Mouse (Mus musculus): ENCODE results near the gene N6amt1.

N6amt1 gene

DNA sequence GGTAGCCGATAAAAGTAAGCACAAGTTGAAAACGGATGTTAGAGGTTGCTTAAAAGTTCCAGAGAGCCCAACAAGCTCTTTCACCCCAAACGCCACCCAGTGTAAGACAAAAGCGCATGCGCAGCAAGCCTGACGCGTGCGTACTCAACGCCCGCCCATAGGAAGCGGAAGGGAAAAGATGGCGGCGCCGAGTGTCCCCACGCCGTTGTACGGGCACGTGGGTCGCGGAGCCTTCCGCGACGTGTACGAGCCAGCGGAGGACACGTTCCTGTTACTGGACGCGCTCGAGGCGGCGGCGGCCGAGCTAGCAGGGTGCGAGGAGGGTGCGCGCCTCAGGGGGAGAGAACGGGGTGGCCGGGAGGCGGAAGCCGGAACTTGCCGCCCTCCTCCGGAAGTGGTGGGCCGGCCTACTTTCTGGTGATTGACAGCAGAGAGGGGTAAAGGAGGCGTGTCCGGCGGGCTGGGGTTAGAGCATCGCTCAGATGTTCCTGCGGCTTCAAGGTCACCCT lies at the start of gene N6amt1:
Gene N6amt1, plus strand, starts transcription at position 111 of the 509 bp plus-strand sequence.
- in situ Hi-C loops (cut with MboI, MseI) = no loop called here

DNA sequence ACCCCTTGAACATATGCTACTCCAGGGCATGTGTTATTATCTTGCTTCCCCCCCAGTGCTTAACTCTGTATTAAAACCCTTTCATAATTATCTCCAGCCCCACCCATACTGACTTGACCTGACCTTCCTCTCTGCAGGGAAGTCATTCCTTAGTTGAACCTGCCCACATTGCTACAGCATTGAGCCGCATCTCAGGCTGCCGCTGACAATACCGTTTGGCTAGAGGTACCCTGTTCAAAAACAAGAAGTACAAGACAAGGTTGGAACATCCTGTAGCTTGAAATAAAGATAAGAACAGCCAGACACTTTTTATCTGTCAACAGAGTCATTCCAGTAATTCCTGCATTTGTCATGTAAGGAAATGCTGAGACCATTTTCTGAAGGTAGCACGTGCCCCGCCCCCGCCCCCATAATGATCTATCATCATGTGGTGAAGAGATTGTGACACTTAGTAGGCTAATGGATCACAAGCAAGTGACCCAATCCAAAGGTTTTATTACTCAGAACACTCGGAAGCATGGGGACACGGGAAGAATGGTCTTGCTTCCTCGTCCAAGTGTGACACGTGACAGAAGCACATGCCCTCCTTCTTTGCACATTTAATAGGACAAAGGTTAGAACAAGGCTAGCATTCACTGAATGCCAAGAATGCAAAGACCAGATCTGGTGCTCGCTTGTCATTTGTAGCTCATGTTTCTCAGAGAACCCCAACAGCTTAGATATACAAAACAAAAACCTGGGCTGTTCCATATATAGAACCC lies 48.6 kb upstream of the N6amt1 start:
- in situ Hi-C loops (cut with MboI, MseI) = no loop called here

DNA sequence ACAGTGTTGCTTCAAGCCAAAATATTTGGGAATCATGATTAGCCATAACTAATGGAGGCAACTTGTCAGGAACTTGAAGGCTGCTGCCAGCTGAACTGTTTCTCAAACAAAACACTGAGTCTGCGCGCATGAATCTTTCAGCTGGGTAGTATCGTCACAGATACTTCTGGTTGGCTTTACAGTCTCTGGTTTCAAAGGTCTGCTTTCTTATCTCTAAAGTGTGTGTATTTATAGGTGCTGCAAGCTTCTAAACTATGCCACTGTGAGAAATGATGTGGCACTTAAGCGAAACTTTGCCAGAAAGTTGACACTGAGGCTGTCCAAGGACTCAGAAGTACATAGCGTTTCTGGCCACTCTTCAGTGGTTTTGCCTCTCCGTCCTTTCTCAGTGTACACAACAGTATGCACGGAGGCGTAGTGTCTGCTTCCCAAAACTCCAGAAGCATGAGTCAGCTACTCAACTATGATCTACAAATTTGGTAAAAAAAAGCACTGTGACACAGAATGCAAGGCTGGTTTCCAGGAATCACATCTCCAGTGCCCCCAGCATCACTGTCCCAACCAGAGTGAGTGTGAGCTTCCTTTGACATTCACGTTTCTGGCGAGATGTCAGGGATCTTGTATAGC lies 46.8 kb upstream of the N6amt1 start:
- in situ Hi-C loops (cut with MboI, MseI) = no loop called here

GRCm38 (mm10) chr16:87310659-87311058 lies 43.3 kb upstream of the N6amt1 start:
- in situ Hi-C loops (cut with MboI, MseI) = no loop called here

GRCm38 (mm10) chr16:87318200-87318811 lies 35.7 kb upstream of the N6amt1 start:
- in situ Hi-C loops (cut with MboI, MseI) = no loop called here

- in situ Hi-C loops (cut with MboI, MseI) = no loop called here
Observed at GRCm38 (mm10) chr16:87318998-87319397, 35.0 kb upstream of the N6amt1 start.

- in situ Hi-C loops (cut with MboI, MseI) = no loop called here
Observed at GRCm38 (mm10) chr16:87319541-87320251, 34.3 kb upstream of the N6amt1 start.

- in situ Hi-C loops (cut with MboI, MseI) = no loop called here
Observed at GRCm38 (mm10) chr16:87320252-87320555, 33.8 kb upstream of the N6amt1 start.

DNA sequence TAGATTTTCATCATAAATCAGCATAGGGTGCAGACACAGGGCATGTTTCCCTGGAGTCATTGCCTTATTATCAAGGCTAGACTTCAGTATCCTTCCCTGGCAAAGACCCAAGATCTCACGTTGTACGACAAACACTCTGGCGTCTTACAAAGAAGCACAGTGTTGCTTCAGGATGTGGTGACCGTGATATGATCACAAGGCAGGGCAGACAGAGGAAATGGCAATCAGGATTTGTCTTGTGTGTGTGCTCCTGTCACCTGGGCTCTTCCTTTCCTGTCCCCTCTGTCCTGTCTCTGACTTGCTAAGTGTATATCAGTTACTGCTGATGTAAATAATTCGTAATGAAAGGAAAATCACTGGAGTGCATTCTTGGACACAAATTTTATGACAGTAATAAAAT lies 29.4 kb upstream of the N6amt1 start:
- in situ Hi-C loops (cut with MboI, MseI) = no loop called here

- in situ Hi-C loops (cut with MboI, MseI) = no loop called here
Observed at GRCm38 (mm10) chr16:87329986-87330385, 24.0 kb upstream of the N6amt1 start.

DNA sequence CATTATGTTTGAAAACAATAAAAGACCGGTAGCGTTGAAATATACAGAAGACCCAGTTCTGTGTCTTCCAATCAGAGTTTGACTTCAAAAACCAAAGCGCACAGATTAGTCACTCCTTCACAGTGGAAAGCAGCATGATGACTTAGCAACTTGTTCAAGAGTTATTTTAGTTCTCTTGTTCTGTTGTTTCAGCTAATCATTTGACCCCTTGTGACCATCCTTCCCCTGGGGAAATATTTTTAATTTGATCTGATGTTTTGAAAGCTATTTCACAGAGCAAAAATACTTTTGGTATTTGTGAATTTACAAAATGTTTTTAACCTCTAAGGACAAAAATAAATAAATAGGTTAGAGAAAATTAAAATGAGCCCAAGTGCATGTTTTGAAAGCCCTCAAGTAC lies 19.2 kb upstream of the N6amt1 start:
- in situ Hi-C loops (cut with MboI, MseI) = no loop called here

DNA sequence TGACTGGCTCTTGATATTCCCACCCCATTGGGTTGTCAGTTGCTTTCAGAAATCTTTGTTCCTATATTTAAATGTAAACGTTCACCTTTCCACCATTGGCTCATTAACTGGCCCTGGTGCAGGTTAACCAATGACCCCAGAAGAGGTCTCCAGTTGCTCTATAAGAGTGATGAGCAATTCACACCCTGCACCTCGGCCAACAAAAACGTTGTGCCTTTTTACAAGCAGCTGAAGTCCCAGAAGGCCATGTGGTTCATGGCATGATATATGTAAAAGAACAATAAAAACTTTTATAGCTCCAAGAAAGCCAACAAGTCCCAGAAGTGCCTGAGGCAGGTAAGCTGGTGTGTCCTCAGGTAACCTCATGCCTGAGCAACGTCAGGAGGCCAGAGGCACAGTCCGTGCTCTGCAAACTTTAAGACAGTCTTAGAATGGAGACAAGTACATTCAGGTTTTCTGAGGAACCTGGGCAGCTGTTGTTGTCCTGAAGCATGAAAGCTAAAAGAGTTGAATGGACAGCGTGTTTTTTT lies 12.9 kb upstream of the N6amt1 start:
- in situ Hi-C loops (cut with MboI, MseI) = no loop called here

DNA sequence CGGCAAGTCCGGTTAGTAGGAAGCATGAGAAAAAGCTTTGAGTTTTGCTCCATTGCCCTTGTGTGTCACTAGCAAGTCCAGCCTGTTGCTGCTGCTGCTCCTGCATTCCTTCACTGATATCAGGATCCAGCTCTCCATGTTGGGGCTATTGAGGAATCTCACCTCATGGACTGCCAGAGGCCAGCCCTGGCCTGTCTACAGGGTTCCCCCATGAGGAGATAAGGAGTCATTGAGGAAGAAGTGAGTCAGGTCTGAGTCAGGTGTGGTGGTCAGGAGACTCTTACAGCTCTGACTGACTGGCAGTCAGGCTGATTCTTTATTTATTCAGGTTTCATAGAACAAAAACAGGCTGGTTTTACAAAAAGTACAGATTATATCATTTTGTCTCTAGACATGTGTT lies 5.9 kb upstream of the N6amt1 start:
- in situ Hi-C loops (cut with MboI, MseI) = no loop called here

DNA sequence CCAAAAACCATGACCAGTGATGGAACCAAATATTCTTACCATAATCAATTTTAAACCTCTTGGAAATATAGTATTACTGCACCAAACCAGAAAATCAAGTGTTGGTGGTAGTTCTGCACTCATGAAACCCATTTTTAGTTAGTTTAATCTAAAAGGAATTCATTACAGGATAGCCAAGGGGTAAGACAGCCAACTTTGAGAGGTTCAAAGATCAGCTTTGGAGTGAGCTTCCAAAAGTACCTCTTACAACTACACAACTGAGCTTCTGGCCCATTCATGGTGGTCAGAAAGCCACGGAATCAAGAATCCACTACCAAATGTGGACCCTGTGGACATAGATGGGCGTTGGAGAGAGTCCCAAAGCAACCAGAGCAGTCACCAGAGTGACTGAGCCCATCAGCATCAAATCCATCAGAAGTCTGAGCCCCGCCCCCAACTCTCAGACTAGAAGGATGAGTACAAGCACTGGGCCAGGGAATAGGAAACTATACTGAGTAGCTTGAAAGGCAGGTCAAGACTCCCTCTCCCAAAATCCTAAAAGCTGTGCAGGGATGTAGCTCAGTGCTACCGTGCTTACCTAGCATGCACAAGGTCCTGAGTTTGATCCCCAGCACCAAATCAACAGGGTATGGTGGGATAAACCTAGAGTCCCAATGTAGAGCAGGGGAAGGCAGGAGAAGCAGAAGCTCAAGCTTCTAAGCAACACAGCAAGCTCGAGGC lies 2.4 kb upstream of the N6amt1 start:
- in situ Hi-C loops (cut with MboI, MseI) = no loop called here

GRCm38 (mm10) chr16:87353605-87354004 lies 380 bp upstream of the N6amt1 start:
- in situ Hi-C loops (cut with MboI, MseI) = no loop called here

GRCm38 (mm10) chr16:87354748-87355147 lies 763 bp downstream of the N6amt1 start:
- in situ Hi-C loops (cut with MboI, MseI) = no loop called here

- in situ Hi-C loops (cut with MboI, MseI) = no loop called here
Observed at GRCm38 (mm10) chr16:87360096-87360495, 6.1 kb downstream of the N6amt1 start.

DNA sequence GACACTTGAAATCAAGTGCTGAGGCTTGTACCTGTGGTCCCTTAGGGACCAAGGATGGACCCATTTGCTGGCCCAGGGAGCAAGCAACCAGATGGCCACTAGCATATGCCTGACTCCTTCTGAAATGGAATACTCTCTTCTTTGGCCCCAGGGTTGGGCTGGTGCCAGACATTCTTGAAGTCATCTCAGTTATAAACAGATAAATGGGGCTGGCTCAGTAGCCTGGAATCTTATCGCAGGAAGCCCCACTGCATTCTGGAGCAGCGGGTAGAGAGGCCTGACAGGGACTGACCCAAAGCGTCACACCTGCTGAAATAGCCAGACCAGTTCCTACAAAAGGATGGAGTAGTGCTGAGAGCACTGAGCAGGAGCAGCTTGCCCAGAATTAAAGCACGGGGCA lies 10.2 kb downstream of the N6amt1 start:
- in situ Hi-C loops (cut with MboI, MseI) = no loop called here

GRCm38 (mm10) chr16:87366035-87366434 lies 12.1 kb downstream of the N6amt1 start:
- in situ Hi-C loops (cut with MboI, MseI) = no loop called here

DNA sequence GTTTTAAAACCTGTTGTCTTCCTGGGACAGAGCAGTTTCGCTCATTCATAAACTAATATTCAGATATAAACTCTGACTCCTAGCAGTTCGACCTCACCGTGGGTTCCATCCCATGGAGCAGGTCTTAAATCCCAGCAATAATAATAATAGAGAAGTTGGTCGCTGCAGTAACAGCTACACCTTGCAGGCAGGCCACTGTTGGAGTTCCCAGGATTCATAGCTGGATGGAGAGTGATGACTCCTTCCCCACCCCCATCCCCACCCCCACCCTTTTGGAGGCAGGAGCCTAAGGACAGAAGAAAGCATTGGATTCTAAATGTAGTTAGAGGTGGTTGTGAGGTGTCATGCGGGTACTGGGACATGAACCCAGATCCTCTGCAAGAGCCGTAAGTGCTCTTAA lies 12.5 kb downstream of the N6amt1 start:
- in situ Hi-C loops (cut with MboI, MseI) = no loop called here

DNA sequence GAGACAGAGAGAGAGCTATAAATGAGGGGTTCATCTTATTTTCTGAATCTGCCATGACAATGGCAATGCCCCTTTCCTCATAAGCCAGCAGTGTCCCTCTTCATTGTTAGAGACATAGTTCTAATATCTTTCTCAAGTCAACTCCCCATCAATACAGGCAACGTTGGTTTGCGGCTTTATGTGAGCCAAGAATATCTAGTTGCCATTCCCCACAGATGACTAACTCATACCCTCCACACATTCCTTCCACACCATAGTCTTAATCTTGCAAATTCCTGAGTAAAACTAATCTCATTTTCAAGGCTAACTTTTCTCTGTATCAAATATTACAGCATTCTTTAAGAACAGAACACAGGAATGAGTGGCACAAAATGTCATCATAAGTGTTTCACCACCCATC lies 29.0 kb downstream of the N6amt1 start:
- in situ Hi-C loops (cut with MboI, MseI) = no loop called here

Measured in T-helper 2 cell (primary cell).